Mouse (Mus musculus) E14TG2a.4 (cell line): ENCODE data around the gene Lekr1.

Source experiments
- CTCF ChIP-seq: conservative IDR thresholded peaks from 2 replicates; pipeline ENCODE4 v1.5.1; 2014; ENCODE audit warnings: low read length
- POU5F1 ChIP-seq: IDR thresholded peaks from 2 replicates; pipeline ENCODE4 v1.6.1; 2014; ENCODE audit warnings: low read length, borderline replicate concordance

GRCm38 (mm10) chr3:65858741-65859348 lies 192.8 kb downstream of the Lekr1 start:
- TF ChIP-seq CTCF (no peak), POU5F1 (no peak)
